Mouse (Mus musculus) small intestine, adult 2 months (tissue): Measurements from ENCODE around the gene Pdcd1. TPM values are rescaled to one million over a fixed set of nuclear protein-coding genes. Genes with fewer than 3 reads are reported as not detected.

Experiments
- H3K27ac ChIP-seq: fragments of 200-500 bp; 2 replicates; pipeline ENCODE4 v1.5.1; 2012; ENCODE audit warnings: low read depth, low read length, control low read depth, inconsistent platforms; ENCODE audit not compliant: insufficient read depth
- H3K27me3 ChIP-seq: fragments of 200-500 bp; 2 replicates; pipeline ENCODE4 v1.6.1; 2012; ENCODE audit warnings: mild to moderate bottlenecking, moderate library complexity, low read length, inconsistent platforms; ENCODE audit not compliant: control insufficient read depth, insufficient read depth
- H3K36me3 ChIP-seq: fragments of 200-500 bp; 2 replicates; pipeline ENCODE4 v1.6.1; 2012; ENCODE audit warnings: mild to moderate bottlenecking, low read length, control low read depth, inconsistent platforms; ENCODE audit not compliant: control insufficient read depth, insufficient read depth
- H3K4me1 ChIP-seq: fragments of 200-500 bp; 2 replicates; pipeline ENCODE4 v1.6.1; 2012; ENCODE audit warnings: low read length, inconsistent platforms, mixed read lengths; ENCODE audit not compliant: control insufficient read depth, insufficient read depth, insufficient read length
- H3K4me3 ChIP-seq: fragments of 200-500 bp; 2 replicates; pipeline ENCODE4 v1.5.1; 2012; ENCODE audit warnings: low read depth, mild to moderate bottlenecking, control low read depth, inconsistent platforms, low read length, moderate library complexity
- CTCF ChIP-seq: fragments of 200-500 bp; IDR thresholded peaks from 2 replicates; pipeline ENCODE4 v1.5.1; 2012; ENCODE audit warnings: low read depth, mild to moderate bottlenecking, control low read depth, inconsistent platforms, low read length, moderate library complexity, mixed read lengths; ENCODE audit not compliant: insufficient replicate concordance, insufficient read length; ENCODE audit errors: extremely low read depth
- POLR2A ChIP-seq: fragments of 200-500 bp; IDR thresholded peaks from 2 replicates; pipeline ENCODE4 v1.6.1; 2012; ENCODE audit warnings: low read depth, mild to moderate bottlenecking, control low read depth, inconsistent platforms, low read length, moderate library complexity
- WGBS: fragments of 180-500 bp; shearing (Covaris S2); methylation state at CpG from one replicate; pipeline ENCODE4 v1.1.7; 2018; 5-methylcytosine and 5-hydroxymethylcytosine counted together
- polyA plus RNA-seq: library from polyadenylated mRNA; depleted of rRNA; stranded (reverse); fragments of >200 nt; gene quantifications from 2 replicates; pipeline ENCODE4 v1.2.3, GENCODE M21; 2012; rRNA removed

The Pdcd1 gene
- polyA plus RNA-seq, 1 experiment: 1.1 TPM

GRCm38 (mm10) chr1:93988786-93989185, 63.6 kb downstream of the Pdcd1 start:
- Histone ChIP-seq H3K27me3 (no peaks in the 10 kb centered on the region), H3K4me1 (no peaks in the 10 kb centered on the region), H3K27ac (no peak overlapping the region), H3K36me3 (no peaks in the 10 kb centered on the region), H3K4me3 (no peak overlapping the region)
- TF ChIP-seq CTCF (no peak), POLR2A (no peak)
- 59% methylated on average over 3 of the region's 3 CpGs for WGBS

Other genes starting within 250 kb of the Pdcd1 start
- gene Ing5, start 248.6 kb downstream of the Pdcd1 start, polyA plus RNA-seq: 1.4 and 2.9 TPM in 2 replicates
- gene D2hgdh, start 227.6 kb downstream of the Pdcd1 start, polyA plus RNA-seq: 12.2 and 16.9 TPM in 2 replicates
- gene Gal3st2, start 191.2 kb downstream of the Pdcd1 start, polyA plus RNA-seq: 40.9 and 113 TPM in 2 replicates
- gene Gal3st2b, start 134.2 kb downstream of the Pdcd1 start, polyA plus RNA-seq: 47.3 and 140 TPM in 2 replicates
- 0.09 and 0.23 TPM in 2 replicates for gene Gal3st2c, start 62.0 kb downstream of the Pdcd1 start, polyA plus RNA-seq
- gene Neu4, start 32.1 kb downstream of the Pdcd1 start, polyA plus RNA-seq: not detected in 2 replicates